Mouse (Mus musculus) lung, postnatal 0 days (tissue): ENCODE measurements around the gene Elmsan1.

ENCODE experiments used
- CTCF ChIP-seq: IDR thresholded peaks from 2 replicates; pipeline ENCODE4 v1.5.1; 2016; ENCODE audit warnings: antibody characterized with exemption, mild to moderate bottlenecking
- EP300 ChIP-seq: IDR thresholded peaks from 2 replicates; pipeline ENCODE4 v1.6.1; 2016; ENCODE audit warnings: antibody characterized with exemption, mild to moderate bottlenecking, control low read depth

GRCm38 (mm10) chr12:84176886-84177765 is 41.6 kb downstream of the Elmsan1 start:
- TF ChIP-seq CTCF (no peak), EP300 (no peak)
